Mouse (Mus musculus): ENCODE results near the gene Gnptg.

- TF ChIP-seq MAFK (IDR thresholded peaks at IDR 0.05; ENCODE audit: insufficient read depth, low read depth, low read length) = no peak
- no peak for TF ChIP-seq ZC3H11A (IDR thresholded peaks at IDR 0.05; ENCODE audit: borderline replicate concordance, low read depth, low read length)
- no peak for TF ChIP-seq CHD2 (IDR thresholded peaks at IDR 0.05; ENCODE audit: low read depth, low read length)
- no peak for TF ChIP-seq HCFC1 (IDR thresholded peaks at IDR 0.05; ENCODE audit: borderline replicate concordance, insufficient read depth, low read length)
- TF ChIP-seq ZNF384 (IDR thresholded peaks at IDR 0.05; ENCODE audit: low read depth, low read length) = no peak
Observed at GRCm38 (mm10) chr17:25243131-25243780, 3.3 kb upstream of the Gnptg start.

Data from ES-E14 (cell line).